Mouse (Mus musculus): ENCODE measurements at regions not wholly inside any gene's neighbourhood (a gene's known extent, or its start where the extent isn't known, plus 50 kb on each side); places are given as distances from the start of the nearest gene placed in this dataset.

DNA sequence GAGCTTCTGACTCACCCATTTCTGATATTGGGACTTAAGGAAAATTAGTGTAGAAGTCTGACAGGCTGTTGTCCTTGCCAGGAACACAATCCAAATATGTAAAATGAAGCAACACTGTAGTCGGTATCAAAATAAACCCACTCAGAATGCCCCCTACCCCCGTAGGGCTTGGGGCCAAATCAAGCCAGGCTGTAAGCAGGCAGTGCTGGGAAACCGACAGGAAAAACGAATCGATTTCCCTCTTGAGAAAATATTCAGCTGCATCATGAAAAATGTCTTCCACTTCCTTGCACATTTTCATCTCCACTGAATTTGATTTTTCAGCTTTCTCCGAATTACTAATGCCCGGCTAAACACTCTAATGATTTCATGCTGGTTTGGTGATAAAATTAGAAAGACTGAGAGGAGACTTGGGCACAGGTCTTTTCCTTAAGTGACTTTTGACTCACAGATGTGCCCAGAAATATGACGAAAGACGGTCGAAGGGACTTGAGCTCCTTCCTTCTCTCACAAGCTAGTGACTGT, 485.7 kb downstream of the Fat4 start:
- DNase-seq (ENCODE audit: low read depth, low spot score): no peak

DNA sequence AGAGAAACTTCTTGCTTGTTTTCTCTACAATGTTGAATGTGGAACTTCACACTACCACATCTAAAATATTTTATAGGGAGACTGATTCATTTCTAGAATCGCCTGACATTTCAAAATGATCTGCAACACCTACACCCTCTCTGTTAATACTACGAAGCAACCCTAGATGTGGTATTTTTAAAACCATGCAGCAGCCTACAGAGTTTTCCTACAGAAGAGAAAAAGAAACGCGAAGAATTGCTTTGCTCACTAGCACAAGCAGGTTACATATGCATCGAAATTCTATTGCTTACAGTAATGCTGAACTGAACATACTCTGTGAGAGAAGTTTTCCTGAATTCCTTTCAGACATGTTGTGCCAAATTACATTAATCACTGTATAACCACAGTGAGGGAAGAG, 488.7 kb downstream of the Fat4 start:
- DNase-seq (ENCODE audit: low read depth, low spot score): no peak

DNA sequence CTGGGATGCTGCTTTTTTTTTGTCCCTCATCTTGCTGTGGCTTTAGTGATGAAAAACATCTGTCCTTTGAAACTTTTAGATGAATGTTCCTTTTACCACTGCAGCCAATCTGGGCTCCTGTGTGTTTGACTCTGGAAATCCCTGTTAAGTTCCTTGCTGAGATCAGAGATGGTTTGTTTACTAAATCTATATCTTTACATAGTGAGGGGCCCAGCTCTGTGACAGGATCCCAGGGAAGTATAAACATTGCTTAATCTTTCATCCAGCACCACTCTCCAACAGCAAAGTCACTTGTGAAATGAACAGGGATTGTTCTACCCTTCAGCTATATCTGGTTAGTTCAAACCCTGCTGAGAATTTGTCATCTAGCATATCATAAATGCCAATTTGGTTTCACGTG, 501.8 kb downstream of the Fat4 start:
- no peak for DNase-seq (ENCODE audit: low read depth, low spot score)

DNA sequence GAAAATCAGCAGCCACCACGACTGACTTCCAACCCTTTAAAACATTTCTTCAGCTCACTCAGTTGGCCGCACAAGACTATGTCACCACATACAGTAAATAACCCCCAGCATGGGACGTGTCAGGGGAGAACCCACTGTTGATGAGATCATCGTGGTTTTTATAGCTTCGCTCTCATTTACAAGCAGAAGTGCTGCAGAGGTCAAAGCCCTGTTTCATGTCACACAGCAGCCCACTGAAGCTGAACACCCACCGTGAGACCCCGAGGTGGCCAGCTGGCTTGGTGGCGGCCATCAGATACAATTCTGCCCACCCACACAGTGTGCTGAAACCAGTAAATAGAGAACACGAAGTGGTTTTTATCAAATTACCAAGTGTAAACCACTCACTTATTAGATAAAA, 503.7 kb downstream of the Fat4 start:
- DNase-seq (ENCODE audit: low read depth, low spot score): no peak

DNA sequence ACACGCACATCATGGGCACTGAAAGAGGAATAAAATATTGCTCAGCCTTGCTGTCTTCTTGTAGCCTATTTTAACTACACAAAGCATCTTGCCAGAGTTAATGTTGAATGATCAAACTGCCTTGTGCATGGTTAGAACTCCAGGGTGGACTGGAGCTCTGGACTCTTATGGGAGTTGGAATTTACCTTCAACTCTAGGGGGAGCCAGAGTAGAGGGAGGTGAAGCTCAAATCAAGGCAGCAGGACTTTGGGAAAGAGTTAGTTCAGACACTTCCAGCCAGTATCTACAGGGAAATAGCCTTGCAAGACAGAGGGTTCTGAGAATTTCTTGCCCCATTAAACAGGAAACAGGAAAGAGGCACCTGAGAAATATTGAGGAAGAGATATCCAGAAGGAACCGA, 505.3 kb downstream of the Fat4 start:
- DNase-seq (ENCODE audit: low read depth, low spot score): no peak

DNA sequence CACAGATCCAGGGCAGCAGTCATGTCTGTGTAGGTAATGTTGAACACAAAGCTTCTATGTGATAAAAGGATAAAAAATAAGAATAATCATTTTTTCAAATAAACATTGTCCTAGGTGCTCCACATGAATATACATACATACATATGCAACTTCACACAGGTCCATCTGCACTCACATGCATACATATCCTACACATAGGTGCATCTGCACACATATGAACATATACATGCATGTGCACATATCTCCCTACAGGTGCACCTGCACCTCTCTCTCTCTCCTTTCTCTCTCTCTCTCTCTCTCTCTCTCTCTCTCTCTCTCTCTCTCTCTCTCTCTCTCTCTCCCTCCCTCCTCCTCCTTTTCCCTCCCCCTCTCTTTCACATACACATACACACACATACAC, 509.9 kb downstream of the Fat4 start:
- no peak for DNase-seq (ENCODE audit: low read depth, low spot score)

DNA sequence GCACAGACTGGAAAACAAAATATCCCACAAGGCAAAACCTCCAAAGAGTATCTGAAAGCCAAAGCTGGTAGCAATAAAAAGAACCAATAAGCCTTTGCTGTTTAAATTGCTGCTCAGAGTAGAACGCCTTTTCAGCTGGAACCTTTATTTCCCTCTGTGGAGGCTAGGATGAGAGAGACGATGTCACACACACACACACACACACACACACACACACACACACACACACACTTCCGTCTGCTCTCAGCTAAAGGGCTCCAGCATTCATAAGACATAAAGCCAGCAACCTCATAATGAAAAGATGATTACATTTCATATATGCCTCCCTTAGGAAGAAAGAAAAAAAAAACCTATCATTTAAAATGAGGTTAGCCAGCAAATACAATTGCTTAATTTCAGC, 510.5 kb downstream of the Fat4 start:
- DNase-seq (ENCODE audit: low read depth, low spot score): no peak

DNA sequence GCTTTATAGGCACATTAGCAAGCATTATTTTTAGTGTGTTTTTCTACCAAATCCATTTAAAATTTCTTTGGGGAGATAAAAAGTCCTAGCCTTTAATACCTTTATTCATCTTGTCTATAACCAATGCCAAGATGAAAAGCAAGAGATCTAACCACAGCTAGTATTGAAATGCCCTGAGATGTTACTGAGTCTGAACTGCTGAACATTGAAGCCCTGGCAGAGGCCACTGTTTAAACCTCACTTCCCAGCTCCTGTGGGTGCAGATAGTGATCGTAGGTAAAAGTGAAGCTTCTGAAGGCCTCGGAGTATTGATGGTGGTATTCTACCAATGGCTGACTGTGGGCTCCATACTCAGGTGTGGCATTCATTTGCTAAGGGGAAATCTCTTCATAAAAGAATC, 510.9 kb downstream of the Fat4 start:
- DNase-seq (ENCODE audit: low read depth, low spot score): no peak

DNA sequence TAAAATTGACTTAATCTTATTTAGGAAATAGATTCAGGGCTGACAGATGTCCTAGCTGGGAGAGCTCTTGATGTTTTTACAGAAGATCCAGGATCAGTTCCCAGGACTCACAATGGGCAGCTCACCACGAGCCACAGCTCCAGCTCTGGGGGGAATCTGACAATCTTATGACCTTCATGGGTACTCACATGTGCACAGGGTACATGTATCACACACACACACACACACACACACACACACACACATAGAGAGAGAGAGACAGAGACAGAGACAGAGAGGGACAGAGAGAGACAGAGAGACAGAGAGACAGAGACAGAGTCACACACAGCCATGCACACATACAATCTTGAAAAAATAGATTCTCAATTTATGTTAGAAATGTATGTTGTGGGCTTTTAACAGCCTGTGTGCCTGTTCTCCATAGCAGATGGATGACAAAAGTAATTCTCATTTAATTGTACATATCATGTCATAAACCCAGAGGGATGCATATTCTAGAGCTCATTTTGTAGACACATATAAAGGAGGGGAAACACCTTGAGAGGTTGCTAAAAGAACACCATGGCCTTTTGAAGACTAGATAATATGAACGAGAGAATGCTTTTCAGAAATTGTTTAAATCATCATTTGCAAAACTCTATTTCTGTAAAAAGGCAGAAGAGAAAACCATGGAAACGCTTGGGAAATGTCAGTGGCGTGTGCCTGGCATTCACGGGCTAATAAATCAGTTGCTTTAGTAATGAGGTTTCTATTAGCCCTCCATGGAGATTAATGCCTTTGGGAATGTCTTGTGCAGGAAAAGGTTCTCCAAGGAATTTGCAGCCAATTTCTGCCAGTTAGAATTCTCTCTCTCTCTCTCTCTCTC, 538.3 kb downstream of the Fat4 start:
- DNase-seq (ENCODE audit: low read depth, low spot score): no peak

DNA sequence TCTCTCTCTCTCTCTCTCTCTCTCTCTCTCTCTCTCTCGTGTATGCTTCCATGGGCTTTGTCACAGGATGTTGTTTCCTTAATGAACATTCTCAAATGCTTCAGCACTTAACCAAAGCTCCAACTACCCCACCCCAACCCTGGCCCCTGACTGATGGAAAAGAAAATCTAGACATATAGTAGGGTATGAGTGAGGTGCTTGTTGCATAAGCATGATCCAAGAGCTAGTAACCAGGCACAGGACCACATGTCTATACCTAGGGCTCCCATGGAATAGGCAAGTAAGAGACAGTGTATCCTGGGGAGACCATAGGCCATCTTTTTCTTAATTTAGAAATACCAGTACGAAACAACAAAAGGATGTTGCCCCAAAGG, 538.9 kb downstream of the Fat4 start:
- no peak for DNase-seq (ENCODE audit: low read depth, low spot score)

DNA sequence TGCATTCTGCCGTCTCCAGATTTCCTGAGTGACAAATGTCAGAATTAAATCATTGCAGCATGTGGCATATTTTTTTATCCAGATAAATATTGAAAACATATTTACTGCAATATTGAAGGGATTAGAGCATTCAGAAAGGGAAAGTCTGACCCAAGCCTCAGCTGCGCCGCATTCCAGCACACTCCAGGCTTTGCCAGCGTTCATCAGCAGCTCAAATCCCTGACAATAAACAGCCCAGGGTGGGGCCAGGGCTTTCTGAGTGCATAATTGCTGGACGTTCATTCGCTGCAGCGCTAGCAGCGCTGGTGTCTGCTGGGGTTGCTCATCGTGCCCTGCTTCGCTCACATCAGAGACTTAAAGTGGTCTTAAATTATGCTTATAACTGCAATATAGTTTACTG, 556.6 kb downstream of the Fat4 start:
- DNase-seq (ENCODE audit: low read depth, low spot score): no peak

DNA sequence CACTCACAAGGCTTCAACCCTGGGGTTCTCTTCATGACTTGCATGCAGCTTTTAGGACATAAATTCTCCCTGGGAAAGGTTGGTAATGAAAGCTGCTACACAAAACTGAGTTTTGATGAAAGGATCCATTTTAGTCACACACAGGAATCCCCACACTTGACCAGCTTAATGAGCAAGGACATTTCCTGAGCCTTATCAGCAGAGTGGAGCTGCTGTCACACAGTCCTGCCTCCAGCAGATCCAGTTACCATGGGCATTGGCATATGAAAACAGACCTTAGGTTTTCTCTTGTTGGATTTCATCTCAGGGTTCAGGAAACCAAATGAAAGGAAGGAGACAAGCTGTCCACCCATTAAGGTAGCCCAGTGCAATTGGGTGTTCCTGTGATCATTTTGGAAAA, 568.9 kb downstream of the Fat4 start:
- no peak for DNase-seq (ENCODE audit: low read depth, low spot score)

DNA sequence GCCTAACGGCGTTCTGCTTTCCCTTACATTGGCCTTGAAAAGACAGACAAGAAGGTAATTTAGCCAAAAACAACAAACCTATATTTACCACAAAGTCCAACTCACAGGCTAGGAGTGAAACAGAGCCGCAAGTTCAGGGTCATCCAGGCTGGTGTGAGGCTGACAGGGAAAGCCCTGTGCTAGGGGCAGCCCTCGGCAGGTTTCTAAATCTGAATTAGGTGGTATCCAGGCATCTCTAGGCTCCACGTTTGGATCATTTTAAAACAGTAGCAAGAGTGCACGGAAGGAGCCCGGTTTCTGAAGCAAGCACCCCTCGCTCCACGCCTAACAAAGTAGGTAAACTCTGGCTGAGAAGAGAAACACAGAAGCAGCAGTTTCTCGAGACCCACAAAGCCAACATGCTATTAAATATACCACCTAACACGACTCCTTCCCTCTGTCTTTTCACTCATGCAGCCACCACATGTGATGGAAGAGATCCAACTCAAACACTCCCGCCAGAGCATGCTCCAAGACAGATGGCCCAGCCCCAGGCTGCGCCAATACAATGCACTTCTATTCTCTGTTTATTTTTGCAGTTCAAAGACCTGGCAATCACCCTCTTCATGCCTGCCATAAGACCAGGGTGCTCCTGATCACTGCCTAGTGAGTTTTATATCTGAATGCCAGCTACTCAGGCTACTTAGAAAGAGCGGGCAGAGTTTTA, 573.6 kb downstream of the Fat4 start:
- no peak for DNase-seq (ENCODE audit: low read depth, low spot score)

DNA sequence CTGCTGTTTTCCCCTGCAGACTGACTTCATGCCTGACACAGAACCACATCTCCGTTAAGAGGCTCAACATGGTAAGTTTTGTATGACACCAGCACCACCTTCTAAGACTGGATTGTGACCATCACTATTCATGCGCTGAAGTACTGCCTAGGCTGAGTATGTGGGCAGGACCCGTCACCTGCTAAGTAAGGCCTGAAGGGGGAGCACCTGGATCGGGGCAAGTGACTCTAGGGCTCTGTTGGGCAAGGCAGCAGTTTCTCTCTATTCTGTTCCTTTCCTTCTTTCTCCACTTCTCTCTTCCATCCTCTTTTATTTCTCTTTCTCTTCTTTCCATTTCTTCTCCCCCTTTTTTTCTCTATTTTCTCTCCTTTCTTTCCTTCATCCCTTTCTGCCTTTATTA, 574.8 kb downstream of the Fat4 start:
- DNase-seq (ENCODE audit: low read depth, low spot score): no peak

DNA sequence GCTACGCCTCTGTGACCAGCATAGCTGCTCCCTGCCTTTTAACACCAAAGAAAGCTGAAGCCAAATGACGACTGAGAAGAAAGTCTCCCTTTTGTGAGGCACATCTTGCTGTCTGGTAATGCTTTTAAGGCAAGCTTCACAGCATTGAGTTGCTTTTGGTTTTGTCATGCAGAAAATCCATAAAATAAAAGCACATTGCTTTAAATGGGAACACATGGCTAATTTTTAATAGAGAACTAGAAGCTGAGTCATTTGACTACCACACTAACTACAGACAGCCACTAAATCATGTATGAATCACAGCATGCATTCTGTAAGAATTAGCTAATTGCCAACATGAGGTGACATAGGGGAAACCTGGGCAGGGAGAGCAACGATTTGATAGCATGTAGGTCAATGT, 579.1 kb downstream of the Fat4 start:
- DNase-seq (ENCODE audit: low read depth, low spot score): no peak

DNA sequence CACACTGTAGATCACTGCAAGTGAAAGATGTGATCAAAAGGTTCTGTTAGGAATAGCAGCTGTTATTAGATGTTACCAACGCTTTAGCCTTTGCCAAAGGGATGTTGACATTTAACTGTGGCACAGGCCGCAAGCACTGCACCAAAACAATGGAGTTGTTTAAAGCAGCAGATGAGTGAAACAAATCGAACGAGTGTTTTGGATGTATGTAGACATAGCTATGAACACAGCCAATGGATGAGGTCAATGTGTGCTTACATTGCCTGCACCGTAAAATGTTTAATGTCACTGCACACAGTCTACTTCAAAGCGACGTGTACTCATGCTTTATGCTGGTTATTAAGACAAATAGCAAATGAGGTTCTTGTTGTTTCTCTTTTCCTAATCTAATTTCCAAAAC, 602.7 kb downstream of the Fat4 start:
- no peak for DNase-seq (ENCODE audit: low read depth, low spot score)

DNA sequence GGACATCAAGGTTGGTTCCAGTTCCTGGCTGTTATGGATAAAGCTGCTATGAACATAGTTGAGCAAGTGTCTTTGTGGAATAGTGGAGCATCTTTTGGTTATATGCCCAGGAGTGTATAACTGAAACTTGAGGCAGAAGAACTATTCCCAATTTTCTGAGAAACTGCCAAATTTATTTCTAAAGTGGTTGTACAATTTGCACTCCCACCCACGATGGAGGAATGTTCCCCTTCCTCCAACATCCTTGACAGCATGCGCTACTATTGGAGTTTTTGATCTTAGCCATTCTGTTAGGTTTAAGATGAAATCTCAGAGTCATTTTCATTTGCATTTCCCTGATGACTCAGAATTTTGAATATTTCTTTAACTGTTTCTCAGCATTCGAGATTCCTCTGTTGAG, 607.6 kb downstream of the Fat4 start:
- DNase-seq (ENCODE audit: low read depth, low spot score): no peak

DNA sequence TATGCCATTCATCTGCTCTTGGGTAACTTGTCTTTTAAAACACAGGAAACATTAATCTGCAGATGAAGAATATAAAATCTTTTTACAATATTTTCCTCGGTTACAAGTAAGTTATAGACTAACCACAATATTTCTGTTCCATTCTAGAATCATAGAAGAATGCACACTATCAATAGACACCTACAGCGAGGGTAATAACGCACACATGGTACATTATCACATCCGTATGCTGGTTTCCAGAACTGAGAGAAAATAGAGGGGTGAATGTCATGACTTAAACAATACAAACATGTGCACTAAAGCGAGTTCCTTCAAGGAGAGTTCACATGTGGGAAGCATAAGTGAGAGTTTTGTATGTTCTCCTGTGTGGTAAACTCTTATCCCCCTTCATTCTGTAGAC, 641.3 kb downstream of the Fat4 start:
- DNase-seq (ENCODE audit: low read depth, low spot score): no peak

DNA sequence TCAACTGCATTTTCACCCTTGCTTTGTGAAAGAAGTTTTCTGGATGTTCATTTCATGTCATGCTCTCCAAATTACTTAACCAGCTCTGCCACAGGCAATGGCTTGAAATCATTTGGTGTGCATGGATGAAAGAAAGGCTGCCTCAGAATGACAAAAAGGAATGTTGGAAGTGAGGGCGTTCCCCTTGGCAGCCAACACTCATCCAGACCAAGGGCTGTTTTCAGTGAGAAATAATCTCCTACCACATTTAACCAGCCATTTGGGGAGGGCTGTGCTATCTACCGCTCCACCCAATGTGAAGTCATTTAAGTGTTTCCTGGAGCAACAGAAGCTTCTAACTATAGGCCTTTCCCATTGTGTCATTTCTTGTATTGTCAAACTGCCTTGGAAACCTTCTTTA, 650.8 kb downstream of the Fat4 start:
- DNase-seq (ENCODE audit: low read depth, low spot score): no peak

DNA sequence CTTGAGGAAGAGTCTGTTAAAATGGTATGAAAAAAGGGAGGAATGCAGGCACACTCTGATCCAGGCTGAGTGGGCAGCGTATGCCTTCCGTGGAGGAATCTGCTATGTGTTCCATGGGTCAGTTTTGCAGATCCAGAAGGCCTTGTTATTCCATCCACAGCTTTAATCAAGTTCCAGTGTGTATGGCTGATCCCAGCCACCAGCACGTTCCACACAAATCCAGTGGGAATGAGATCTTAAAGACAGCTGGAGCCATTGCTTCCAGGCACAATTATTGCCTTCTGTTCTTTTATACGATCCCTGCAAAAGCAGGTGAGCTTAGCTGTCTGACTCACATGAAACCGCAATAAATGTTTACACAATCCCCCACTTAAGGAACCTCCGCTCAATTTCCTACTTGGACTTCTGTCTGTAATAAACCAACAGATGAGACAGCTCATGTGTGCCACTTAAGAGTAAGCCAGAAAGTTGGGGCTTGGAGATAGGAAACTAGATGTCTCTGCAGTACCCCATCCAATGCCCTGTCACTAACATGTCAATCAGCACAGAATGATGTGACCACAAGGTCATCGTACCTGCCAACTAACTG, 653.9 kb downstream of the Fat4 start:
- DNase-seq (ENCODE audit: low read depth, low spot score): no peak

DNA sequence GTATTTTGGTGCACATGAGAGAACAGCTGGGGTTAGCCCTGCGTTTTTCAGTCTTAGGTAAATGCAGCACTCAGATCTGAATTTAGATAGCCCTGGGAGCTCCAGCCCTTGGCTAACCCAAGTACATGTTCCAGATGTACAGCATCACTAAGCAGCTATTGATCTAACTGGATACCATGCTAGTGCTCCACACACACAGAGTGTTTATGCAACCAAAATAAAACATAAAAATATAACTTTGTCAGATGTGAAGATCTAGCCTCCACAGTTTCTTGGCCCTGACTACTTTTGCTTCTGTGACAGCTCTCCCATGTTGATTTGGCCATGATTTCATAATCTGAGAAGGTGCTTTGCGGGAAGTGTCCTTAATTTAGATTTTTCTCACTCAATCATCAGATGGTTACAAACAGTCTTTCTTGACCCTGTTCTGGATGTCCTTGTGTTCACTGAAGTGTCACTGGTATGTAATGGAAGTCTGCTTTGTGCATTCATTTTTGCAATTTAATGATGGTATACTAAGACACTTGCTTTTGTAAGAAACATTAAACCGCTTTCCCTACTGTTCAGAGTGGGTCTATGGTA, 672.8 kb downstream of the Fat4 start:
- no peak for DNase-seq (ENCODE audit: low read depth, low spot score)

DNA sequence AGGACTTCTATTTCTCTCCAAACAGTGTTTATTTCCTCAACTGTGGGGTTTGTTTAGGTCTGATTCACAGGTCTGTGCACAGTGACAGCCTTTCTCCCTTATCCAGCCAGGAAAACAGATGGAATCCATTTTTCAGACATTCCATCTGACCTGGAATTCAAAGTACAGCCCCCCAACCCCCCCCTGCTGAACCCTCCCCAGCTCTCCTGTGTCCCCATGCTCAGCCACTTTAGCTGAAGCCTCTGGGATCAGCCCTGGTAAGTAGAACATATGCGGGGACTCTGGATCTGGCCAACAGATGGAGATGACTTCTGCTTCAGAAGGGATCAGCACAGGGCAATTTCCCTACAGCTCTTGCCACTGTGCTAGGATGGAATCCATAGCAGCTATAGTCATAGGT, 674.2 kb downstream of the Fat4 start:
- DNase-seq (ENCODE audit: low read depth, low spot score): no peak
